Mouse (Mus musculus) CH12.LX (cell line): ENCODE data around the gene Marc1. TPM values are rescaled to one million over a fixed set of nuclear protein-coding genes. Genes with fewer than 3 reads are reported as not detected.

Source experiments
- DNase-seq: peaks from one replicate; pipeline ENCODE4 v3.0.0-alpha.2; 2013; ENCODE audit errors: extremely low read depth
- H3K27ac ChIP-seq: 2 replicates; pipeline ENCODE4 v1.5.1; 2012; ENCODE audit warnings: low read depth, mild to moderate bottlenecking, control low read depth, moderate library complexity; ENCODE audit not compliant: insufficient read depth
- H3K27me3 ChIP-seq: replicated peaks from 2 replicates; pipeline ENCODE3; 2012; ENCODE audit warnings: inconsistent platforms
- H3K36me3 ChIP-seq, 2 experiments: replicated peaks in 1 of 2; 2 replicates each; pipeline versions ENCODE3 to v1.6.1; 2012; ENCODE audit warnings: inconsistent platforms in 1 of 2, low read length in 1 of 2, mild to moderate bottlenecking in 1 of 2, mixed read lengths in 1 of 2, moderate library complexity in 1 of 2; ENCODE audit not compliant: control insufficient read depth in 1 of 2, insufficient read depth in 1 of 2
- H3K4me1 ChIP-seq, 2 experiments: 2 replicates each; pipeline ENCODE4 v1.6.1; 2012; ENCODE audit warnings: inconsistent platforms in 1 of 2, moderate library complexity in 1 of 2; ENCODE audit not compliant: insufficient read depth in 2 of 2, control insufficient read depth in 1 of 2
- H3K4me2 ChIP-seq: 2 replicates; pipeline ENCODE4 v1.6.1; 2012; ENCODE audit warnings: low read depth, mild to moderate bottlenecking, control low read depth; ENCODE audit not compliant: poor library complexity, insufficient read depth, severe bottlenecking
- H3K4me3 ChIP-seq, 3 experiments: fragments of 150-350 bp in 1 of 3; sonication (generic) in 1 of 3; replicated peaks in 1 of 3; 2 replicates each; pipeline versions ENCODE3 to v1.5.1; 2011 to 2012; ENCODE audit warnings: low read depth in 2 of 3, low read length in 2 of 3, mild to moderate bottlenecking in 2 of 3, moderate library complexity in 2 of 3, control low read depth in 1 of 3, improper control_type of control experiment in 1 of 3, inconsistent platforms in 1 of 3, mixed read lengths in 1 of 3; ENCODE audit not compliant: poor library complexity in 1 of 3
- H3K79me2 ChIP-seq: replicated peaks from 2 replicates; pipeline ENCODE4 v1.6.1; 2012; ENCODE audit warnings: mild to moderate bottlenecking, moderate library complexity; ENCODE audit not compliant: control insufficient read depth, poor library complexity, insufficient read depth, severe bottlenecking; ENCODE audit errors: extremely low read depth
- H3K9ac ChIP-seq: 2 replicates; pipeline ENCODE4 v1.6.1; 2012; ENCODE audit warnings: low read depth, mild to moderate bottlenecking, control low read depth, moderate library complexity; ENCODE audit not compliant: insufficient read depth
- H3K9me3 ChIP-seq: replicated peaks from 2 replicates; pipeline ENCODE3; 2012; ENCODE audit warnings: low read length, inconsistent platforms, mixed read lengths
- CHD1 ChIP-seq: IDR thresholded peaks from 2 replicates; pipeline ENCODE4 v1.6.1; 2012; ENCODE audit warnings: low read depth, low read length, improper control_type of control experiment, inconsistent platforms
- CTCF ChIP-seq, 2 experiments: IDR thresholded peaks in 1 of 2; conservative IDR thresholded peaks in 1 of 2; 2 replicates each; pipeline ENCODE4 v1.5.1; 2011 to 2012; ENCODE audit warnings: low read depth in 2 of 2, low read length in 2 of 2, improper control_type of control experiment in 1 of 2, inconsistent platforms in 1 of 2, mild to moderate bottlenecking in 1 of 2, moderate library complexity in 1 of 2
- E2F4 ChIP-seq: IDR thresholded peaks from 2 replicates; pipeline ENCODE4 v1.6.1; 2011; ENCODE audit warnings: low read depth, low read length, improper control_type of control experiment; ENCODE audit not compliant: insufficient replicate concordance
- EP300 ChIP-seq: IDR thresholded peaks from 2 replicates; pipeline ENCODE4 v1.6.1; 2011; ENCODE audit warnings: low read length, improper control_type of control experiment
- GABPA ChIP-seq: IDR thresholded peaks from 2 replicates; pipeline ENCODE4 v1.6.1; 2012; ENCODE audit warnings: low read depth, low read length, improper control_type of control experiment, inconsistent platforms; ENCODE audit not compliant: insufficient replicate concordance
- HCFC1 ChIP-seq: IDR thresholded peaks from 2 replicates; pipeline ENCODE4 v1.6.1; 2012; ENCODE audit warnings: low read depth, mild to moderate bottlenecking, inconsistent platforms, low read length, improper control_type of control experiment
- IRF4 ChIP-seq: IDR thresholded peaks from 2 replicates; pipeline ENCODE4 v1.6.1; 2014; ENCODE audit warnings: low read depth, mild to moderate bottlenecking, inconsistent platforms, low read length, improper control_type of control experiment
- MAFK ChIP-seq: IDR thresholded peaks from 2 replicates; pipeline ENCODE4 v1.6.1; 2011; ENCODE audit warnings: low read length, improper control_type of control experiment; ENCODE audit not compliant: insufficient replicate concordance
- MEF2A ChIP-seq: IDR thresholded peaks from 2 replicates; pipeline ENCODE4 v1.6.1; 2014; ENCODE audit warnings: low read depth, mild to moderate bottlenecking, inconsistent platforms, low read length, improper control_type of control experiment, borderline replicate concordance
- MXI1 ChIP-seq: IDR thresholded peaks from 2 replicates; pipeline ENCODE4 v1.6.1; 2011; ENCODE audit warnings: mild to moderate bottlenecking, low read depth, low read length, improper control_type of control experiment
- NELFE ChIP-seq: IDR thresholded peaks from 2 replicates; pipeline ENCODE4 v1.6.1; 2011; ENCODE audit warnings: low read depth, low read length, improper control_type of control experiment
- POLR2AphosphoS2 ChIP-seq: IDR thresholded peaks from 2 replicates; pipeline ENCODE4 v1.6.1; 2011; ENCODE audit warnings: low read depth, low read length, improper control_type of control experiment
- RAD21 ChIP-seq: IDR thresholded peaks from 2 replicates; pipeline ENCODE4 v1.6.1; 2011; ENCODE audit warnings: low read depth, mild to moderate bottlenecking, low read length, improper control_type of control experiment, moderate library complexity
- RCOR1 ChIP-seq: conservative IDR thresholded peaks from 2 replicates; pipeline ENCODE4 v1.6.1; 2012; ENCODE audit warnings: low read depth, mild to moderate bottlenecking, inconsistent platforms, low read length, improper control_type of control experiment
- SIN3A ChIP-seq: IDR thresholded peaks from 2 replicates; pipeline ENCODE4 v1.6.1; 2012; ENCODE audit warnings: low read length, improper control_type of control experiment, inconsistent platforms
- SMC3 ChIP-seq: IDR thresholded peaks from 2 replicates; pipeline ENCODE4 v1.6.1; 2011; ENCODE audit warnings: low read depth, low read length, improper control_type of control experiment
- TCF12 ChIP-seq: IDR thresholded peaks from 2 replicates; pipeline ENCODE4 v1.6.1; 2014; ENCODE audit warnings: low read depth, mild to moderate bottlenecking, inconsistent platforms, low read length, improper control_type of control experiment
- UBTF ChIP-seq: IDR thresholded peaks from 2 replicates; pipeline ENCODE4 v1.6.1; 2012; ENCODE audit warnings: low read depth, mild to moderate bottlenecking, inconsistent platforms, low read length, improper control_type of control experiment, moderate library complexity
- USF1 ChIP-seq: IDR thresholded peaks from 2 replicates; pipeline ENCODE4 v1.6.1; 2014; ENCODE audit warnings: low read depth, mild to moderate bottlenecking, inconsistent platforms, low read length, improper control_type of control experiment
- ZC3H11A ChIP-seq: IDR thresholded peaks from 2 replicates; pipeline ENCODE4 v1.6.1; 2012; ENCODE audit warnings: low read depth, mild to moderate bottlenecking, inconsistent platforms, low read length, improper control_type of control experiment
- ZKSCAN1 ChIP-seq: IDR thresholded peaks from 2 replicates; pipeline ENCODE4 v1.6.1; 2012; ENCODE audit warnings: low read depth, inconsistent platforms, low read length, improper control_type of control experiment, borderline replicate concordance
- ZMIZ1 ChIP-seq: IDR thresholded peaks from 2 replicates; pipeline ENCODE4 v1.6.1; 2012; ENCODE audit warnings: low read depth, mild to moderate bottlenecking, inconsistent platforms, low read length, improper control_type of control experiment
- dilution Hi-C: fragments of 300-500 bp; cut with MboI; formaldehyde crosslinking; loops from 2 replicates; pipeline ENCODE4 v1.14.3; 2020; ENCODE audit warnings: low sequenced_read_pairs; ENCODE audit not compliant: extremely low pct_unique_long_range_greater_than_20kb, extremely low pct_ligation_motif_present
- in situ Hi-C: fragments of 300-500 bp; cut with MboI; formaldehyde crosslinking; loops from 3 replicates; pipeline ENCODE4 v1.14.3; 2019; ENCODE audit warnings: low sequenced_read_pairs, low pct_ligation_motif_present, low pct_unique_long_range_greater_than_20kb, mixed read lengths
- polyA plus RNA-seq: library from polyadenylated mRNA; unstranded; fragments of >175 nt; gene quantifications from 2 replicates; pipeline ENCODE4 v1.2.1, GENCODE M21; 2012; ENCODE audit warnings: low read depth; ENCODE audit not compliant: insufficient read length
- total RNA-seq, 2 experiments: library from RNA; depleted of rRNA; stranded (reverse); fragments of 300-350 nt in 1 of 2; fragments of >200 nt in 1 of 2; gene quantifications; 2 replicates each; pipeline ENCODE4 v1.2.3; 2012 to 2014

The Marc1 gene
- total and polyA plus RNA-seq, 3 experiments, result not detected

GRCm38 (mm10) chr1:184752671-184753070 lies 58.4 kb downstream of the Marc1 start:
- Histone ChIP-seq H3K4me2 (no peak overlapping the region), H3K9me3 (peaks cover 4% of the 10 kb centered on the region), H3K27ac (no peak overlapping the region), H3K27me3 (peaks cover 2% of the 10 kb centered on the region), H3K9ac (no peak overlapping the region), H3K79me2 (no peaks in the 10 kb centered on the region), H3K4me1 (no peaks in the 10 kb centered on the region), H3K4me3 (no peak overlapping the region), H3K36me3 (no peaks in the 10 kb centered on the region)
- DNase-seq, result no peak
- TF ChIP-seq MEF2A, result no peak
- TF ChIP-seq CHD1, result no peak
- no peak for TF ChIP-seq RCOR1
- no peak for TF ChIP-seq POLR2AphosphoS2
- TF ChIP-seq TCF12, result no peak
- TF ChIP-seq ZC3H11A, result no peak
- no peak for TF ChIP-seq ZMIZ1
- no peak for TF ChIP-seq CTCF (conservative IDR thresholded peaks at IDR 0.05 in 1 of 2, IDR thresholded peaks at IDR 0.05 in 1 of 2; ENCODE audit: low read depth in 2 of 2, low read length in 2 of 2)
- no peak for TF ChIP-seq SIN3A
- no peak for TF ChIP-seq SMC3
- no peak for TF ChIP-seq GABPA
- no peak for TF ChIP-seq ZKSCAN1
- no peak for TF ChIP-seq RAD21
- no peak for TF ChIP-seq HCFC1
- no peak for TF ChIP-seq EP300
- TF ChIP-seq UBTF, result no peak
- TF ChIP-seq IRF4, result no peak
- in situ Hi-C loops (no loop called here), dilution Hi-C loops (no loop called here)

GRCm38 (mm10) chr1:184750114-184750664 lies 60.9 kb downstream of the Marc1 start:
- no peak overlapping the region for H3K4me2 ChIP-seq
- no peak overlapping the region for H3K9ac ChIP-seq
- no peak for TF ChIP-seq E2F4
- no peak for TF ChIP-seq MXI1
- no peak for TF ChIP-seq ZKSCAN1
- no peak for TF ChIP-seq NELFE
- no peak for TF ChIP-seq MEF2A
- no peak for TF ChIP-seq ZC3H11A
- TF ChIP-seq USF1, result no peak
- TF ChIP-seq CTCF (conservative IDR thresholded peaks at IDR 0.05 in 1 of 2, IDR thresholded peaks at IDR 0.05 in 1 of 2; ENCODE audit: low read depth in 2 of 2, low read length in 2 of 2), result no peak
- TF ChIP-seq MAFK, result no peak
- peaks cover 2% of the 10 kb centered on the region for H3K27me3 ChIP-seq
- no peak overlapping the region for H3K4me3 ChIP-seq
- DNase-seq, result no peak
- peaks cover 4% of the 10 kb centered on the region for H3K9me3 ChIP-seq
- H3K27ac ChIP-seq, result no peak overlapping the region
- H3K36me3 ChIP-seq, result no peaks in the 10 kb centered on the region
- no peaks in the 10 kb centered on the region for H3K4me1 ChIP-seq
- dilution Hi-C loops (no loop called here), in situ Hi-C loops (no loop called here)
- no peaks in the 10 kb centered on the region for H3K79me2 ChIP-seq
